Mouse (Mus musculus): Measurements from ENCODE around the gene Hs3st3a1. TPM values are rescaled to one million over a fixed set of nuclear protein-coding genes. Genes with fewer than 3 reads are reported as not detected.
A peak's percentile ranks its signal among the peaks of the same experiment; 100 is the strongest.

Hs3st3a1 gene
- total RNA-seq, 2 experiments from 2014 or later: not detected

DNA sequence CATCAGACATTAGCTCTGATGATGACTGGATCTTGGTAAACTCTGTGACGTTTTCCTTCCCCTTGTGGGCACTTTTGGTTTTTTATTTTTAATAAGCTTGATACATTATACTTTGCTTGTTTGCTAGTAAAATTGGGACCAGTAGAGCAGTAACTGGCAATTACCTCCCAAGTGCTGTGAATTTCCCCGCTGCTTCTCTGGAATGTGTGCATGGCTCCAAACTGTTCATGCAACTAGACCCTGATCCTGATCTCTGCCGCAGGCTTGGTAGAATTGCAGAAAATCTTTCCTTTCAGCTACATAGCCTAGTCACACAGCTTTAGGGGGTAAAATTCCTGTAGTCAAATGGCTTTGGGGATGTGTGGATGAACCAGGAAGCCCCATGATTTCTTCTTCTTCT, 38.5 kb downstream of the Hs3st3a1 start:
- ATAC-seq (replicated peaks; ENCODE audit: low FRiP score, low TSS enrichment, poor library complexity, severe bottlenecking): no peak

- no peak for ATAC-seq (replicated peaks; ENCODE audit: low FRiP score, low TSS enrichment, poor library complexity, severe bottlenecking)
Measured at GRCm38 (mm10) chr11:64481445-64481844, 46.3 kb downstream of the Hs3st3a1 start.

DNA sequence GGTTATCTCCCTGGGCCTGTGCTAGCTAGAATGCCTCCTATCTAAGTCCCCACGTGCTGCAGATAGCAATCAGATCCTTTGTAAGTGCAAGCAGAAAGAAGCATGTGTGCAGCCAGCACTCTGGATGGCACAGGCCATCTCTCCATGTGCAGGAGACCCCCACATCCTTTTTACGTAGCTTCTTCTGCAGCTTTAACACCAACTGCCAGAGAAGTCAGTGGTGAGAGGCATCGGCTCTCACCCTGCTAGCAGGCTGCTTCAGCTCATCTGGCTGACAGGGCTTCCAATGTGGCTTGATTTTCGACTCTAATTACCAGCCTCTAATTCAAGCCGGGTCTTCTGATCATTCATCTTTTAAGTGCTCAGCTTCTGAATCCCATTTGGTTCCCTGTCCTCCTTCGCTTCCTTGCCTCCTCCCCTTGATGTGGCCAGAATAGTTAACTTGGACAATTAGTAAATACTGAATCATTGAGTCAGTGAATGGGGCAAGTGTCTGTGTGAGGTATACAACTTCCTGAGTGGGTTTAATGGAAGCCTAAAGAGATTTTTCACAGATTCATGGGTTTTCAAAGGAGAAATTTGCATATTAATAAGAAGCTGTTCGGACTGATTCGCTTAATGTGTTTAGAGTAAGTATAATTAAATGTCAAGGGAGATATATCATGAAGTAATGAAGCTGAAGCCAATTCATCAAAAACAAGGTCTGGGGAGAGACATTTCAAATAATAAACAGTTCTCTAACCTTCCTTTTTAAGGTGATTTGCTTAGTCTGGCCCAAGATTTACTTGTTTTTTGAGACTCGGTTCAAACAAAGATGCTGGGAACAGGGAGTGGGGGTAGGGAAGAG, 54.7 kb downstream of the Hs3st3a1 start:
- no peak for ATAC-seq (replicated peaks; ENCODE audit: low FRiP score, low TSS enrichment, poor library complexity, severe bottlenecking)

DNA sequence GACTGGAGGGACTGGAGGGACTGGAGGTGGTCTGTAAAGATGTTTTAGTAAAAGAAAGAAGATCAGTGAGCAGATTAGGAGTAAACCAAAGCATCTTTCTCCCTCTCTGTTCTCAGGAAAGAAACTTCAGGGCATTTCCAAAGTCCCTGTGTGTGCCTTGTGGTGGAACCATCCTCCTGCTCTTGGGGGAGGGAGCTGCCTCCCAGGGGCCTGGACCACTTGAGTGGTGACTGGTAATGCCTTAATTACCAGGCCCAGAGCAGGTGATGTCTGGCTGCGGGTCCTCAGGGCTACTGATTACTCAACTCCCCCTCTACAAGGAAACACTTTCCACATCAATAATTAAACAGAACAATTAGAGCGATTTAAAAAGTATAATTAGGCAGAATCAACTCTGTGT, 59.3 kb downstream of the Hs3st3a1 start:
- no peak for ATAC-seq (replicated peaks; ENCODE audit: low FRiP score, low TSS enrichment, poor library complexity, severe bottlenecking)

- no peak for ATAC-seq (replicated peaks; ENCODE audit: low FRiP score, low TSS enrichment, poor library complexity, severe bottlenecking)
Measured at GRCm38 (mm10) chr11:64495935-64496334, 60.8 kb downstream of the Hs3st3a1 start.

GRCm38 (mm10) chr11:64496677-64497076, 61.5 kb downstream of the Hs3st3a1 start:
- no peak for ATAC-seq (replicated peaks; ENCODE audit: low FRiP score, low TSS enrichment, poor library complexity, severe bottlenecking)

- ATAC-seq (replicated peaks; ENCODE audit: low FRiP score, low TSS enrichment, poor library complexity, severe bottlenecking): no peak
Measured at GRCm38 (mm10) chr11:64500536-64501112, 65.5 kb downstream of the Hs3st3a1 start.

- ATAC-seq (replicated peaks; ENCODE audit: low FRiP score, low TSS enrichment, poor library complexity, severe bottlenecking): no peak
Measured at GRCm38 (mm10) chr11:64503040-64503439, 67.9 kb downstream of the Hs3st3a1 start.

DNA sequence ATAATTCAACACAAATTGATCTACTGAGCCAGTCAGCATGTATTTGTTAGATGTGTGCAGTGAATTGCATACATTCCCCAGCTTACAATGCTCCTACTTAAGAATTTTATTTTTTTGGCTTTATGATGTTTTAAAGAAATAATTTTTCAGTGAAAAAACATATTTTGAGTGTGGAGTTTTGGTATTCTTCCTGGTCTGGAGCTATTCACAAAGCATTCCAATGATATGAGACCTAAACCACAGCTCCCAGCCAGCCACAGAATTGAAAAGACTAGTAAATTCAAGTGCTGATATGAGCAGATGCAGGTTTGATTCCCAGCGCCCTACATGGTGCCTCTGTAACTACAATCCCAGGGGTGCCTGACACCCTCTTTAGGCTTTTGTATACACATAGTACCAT, 70.8 kb downstream of the Hs3st3a1 start:
- ATAC-seq (replicated peaks; ENCODE audit: low FRiP score, low TSS enrichment, poor library complexity, severe bottlenecking): no peak

- no peak for ATAC-seq (replicated peaks; ENCODE audit: low FRiP score, low TSS enrichment, poor library complexity, severe bottlenecking)
Measured at GRCm38 (mm10) chr11:64507024-64507423, 71.9 kb downstream of the Hs3st3a1 start.

DNA sequence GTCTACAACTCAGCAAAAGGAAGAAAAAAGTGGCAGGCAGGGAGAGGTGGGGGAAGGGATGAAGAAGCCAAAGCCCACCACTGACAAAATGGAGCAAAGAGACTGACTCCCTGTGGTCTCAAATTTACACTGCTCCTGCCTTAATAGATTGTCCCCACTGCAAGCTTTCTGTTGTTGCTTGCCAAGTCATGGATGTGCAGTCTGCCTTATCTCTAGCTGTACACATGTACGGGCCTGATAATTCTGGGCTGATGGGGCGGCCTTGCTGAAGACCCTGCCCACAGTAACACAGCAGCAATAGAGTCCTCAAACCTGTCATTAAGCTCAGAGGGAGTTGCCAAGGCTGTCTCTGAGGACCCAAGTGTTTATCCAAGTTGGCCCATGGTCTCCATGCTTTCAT, 74.0 kb downstream of the Hs3st3a1 start:
- peak; percentile 75 for ATAC-seq (replicated peaks; ENCODE audit: low FRiP score, low TSS enrichment, poor library complexity, severe bottlenecking)

DNA sequence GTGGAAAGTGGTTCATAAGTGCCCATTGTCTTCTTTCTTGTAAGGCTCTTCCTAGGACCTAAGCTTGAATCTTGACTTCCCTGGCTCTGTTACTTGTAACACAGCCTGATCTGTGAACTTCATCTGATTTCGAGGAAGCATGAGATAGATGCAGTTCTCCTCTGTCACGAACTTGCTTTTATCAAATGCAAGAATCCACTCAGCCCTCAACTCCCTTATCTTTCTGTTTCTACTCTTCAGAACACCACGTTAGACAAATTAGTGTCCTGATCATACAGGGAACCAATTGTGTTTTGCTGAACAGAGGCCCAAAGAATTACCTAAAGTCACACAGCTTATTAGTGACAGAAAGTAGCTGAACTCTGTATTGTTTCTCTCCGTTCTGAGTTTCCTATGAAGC, 77.2 kb downstream of the Hs3st3a1 start:
- no peak for ATAC-seq (replicated peaks; ENCODE audit: low FRiP score, low TSS enrichment, poor library complexity, severe bottlenecking)

GRCm38 (mm10) chr11:64513419-64513818, 78.3 kb downstream of the Hs3st3a1 start:
- no peak for ATAC-seq (replicated peaks; ENCODE audit: low FRiP score, low TSS enrichment, poor library complexity, severe bottlenecking)

GRCm38 (mm10) chr11:64516712-64517589, 81.8 kb downstream of the Hs3st3a1 start:
- no peak for ATAC-seq (replicated peaks; ENCODE audit: low FRiP score, low TSS enrichment, poor library complexity, severe bottlenecking)

DNA sequence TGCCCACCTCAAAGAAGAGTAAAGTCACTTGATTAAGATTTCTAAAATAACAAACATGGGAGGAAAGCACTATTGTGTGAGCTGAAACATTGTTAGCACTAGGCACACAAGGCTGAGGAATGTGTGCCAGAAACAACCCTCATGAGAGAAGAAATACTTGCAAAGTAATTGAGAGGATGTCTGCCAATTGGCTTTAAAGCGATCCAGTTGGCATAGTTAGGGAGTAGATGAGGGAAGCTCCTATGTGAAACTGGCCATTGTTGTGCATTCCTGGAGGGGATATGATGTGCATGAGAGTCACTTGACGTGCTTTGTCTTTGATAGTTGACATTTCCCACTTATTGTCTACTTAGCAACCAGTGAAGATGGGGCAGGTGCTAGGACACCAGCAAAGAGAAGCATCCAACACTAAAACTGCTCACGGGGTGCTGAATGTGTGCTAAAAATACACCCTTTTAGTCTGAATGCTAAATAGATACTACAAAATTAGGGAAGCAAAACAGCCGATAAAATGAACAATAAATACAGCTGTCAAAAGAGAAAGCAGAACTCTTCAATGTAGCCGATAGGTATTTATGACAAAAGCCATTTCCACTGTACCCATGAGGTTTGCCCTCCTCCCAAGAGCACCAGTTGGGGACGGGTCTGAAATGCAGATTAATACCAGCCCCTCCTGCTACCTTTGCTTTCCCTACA, 83.2 kb downstream of the Hs3st3a1 start:
- no peak for ATAC-seq (replicated peaks; ENCODE audit: low FRiP score, low TSS enrichment, poor library complexity, severe bottlenecking)

- no peak for ATAC-seq (replicated peaks; ENCODE audit: low FRiP score, low TSS enrichment, poor library complexity, severe bottlenecking)
Measured at GRCm38 (mm10) chr11:64523993-64524570, 89.0 kb downstream of the Hs3st3a1 start.

DNA sequence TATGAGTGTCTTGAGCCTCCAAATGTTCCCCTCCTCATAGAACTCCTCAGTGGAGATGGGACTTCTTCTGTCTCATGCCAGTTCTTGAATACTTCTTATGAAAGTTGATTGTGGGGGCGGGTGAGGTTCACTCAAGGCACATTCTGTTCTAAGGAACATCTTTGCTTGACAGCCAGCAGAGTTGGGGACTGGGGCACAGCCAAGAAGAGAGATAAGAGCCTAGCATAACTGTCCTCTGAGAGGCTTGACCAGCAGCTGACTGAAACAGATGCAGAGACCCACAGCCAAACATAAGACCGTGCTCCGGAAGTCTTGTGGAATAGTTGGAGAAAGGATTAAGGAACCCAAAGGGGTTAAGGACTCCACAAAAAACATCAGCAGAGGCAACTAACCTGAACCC, 102.1 kb downstream of the Hs3st3a1 start:
- no peak for ATAC-seq (replicated peaks; ENCODE audit: low FRiP score, low TSS enrichment, poor library complexity, severe bottlenecking)

GRCm38 (mm10) chr11:64541866-64542265, 106.7 kb downstream of the Hs3st3a1 start:
- no peak for ATAC-seq (replicated peaks; ENCODE audit: low FRiP score, low TSS enrichment, poor library complexity, severe bottlenecking)

DNA sequence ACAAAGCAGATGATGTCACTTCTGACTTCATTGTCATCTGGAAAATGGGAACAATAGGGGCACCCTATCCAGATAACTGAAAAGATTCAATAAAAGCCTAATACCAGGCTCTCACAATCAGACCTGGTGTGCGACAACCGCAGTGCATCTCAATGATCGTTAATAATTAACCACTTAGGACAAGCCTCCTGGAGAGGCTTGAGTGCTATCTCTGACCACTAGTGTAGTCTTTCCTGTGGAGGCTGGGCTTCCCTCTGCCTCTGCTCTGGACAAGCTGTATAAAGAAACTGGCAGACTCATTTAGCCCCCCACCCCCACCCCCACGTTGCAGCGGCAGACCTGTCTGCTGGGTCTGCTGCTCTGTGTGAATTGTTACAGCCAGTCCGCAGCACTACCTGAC, 107.2 kb downstream of the Hs3st3a1 start:
- no peak for ATAC-seq (replicated peaks; ENCODE audit: low FRiP score, low TSS enrichment, poor library complexity, severe bottlenecking)
